Mouse (Mus musculus): ENCODE results near the gene Emc3.

DNA sequence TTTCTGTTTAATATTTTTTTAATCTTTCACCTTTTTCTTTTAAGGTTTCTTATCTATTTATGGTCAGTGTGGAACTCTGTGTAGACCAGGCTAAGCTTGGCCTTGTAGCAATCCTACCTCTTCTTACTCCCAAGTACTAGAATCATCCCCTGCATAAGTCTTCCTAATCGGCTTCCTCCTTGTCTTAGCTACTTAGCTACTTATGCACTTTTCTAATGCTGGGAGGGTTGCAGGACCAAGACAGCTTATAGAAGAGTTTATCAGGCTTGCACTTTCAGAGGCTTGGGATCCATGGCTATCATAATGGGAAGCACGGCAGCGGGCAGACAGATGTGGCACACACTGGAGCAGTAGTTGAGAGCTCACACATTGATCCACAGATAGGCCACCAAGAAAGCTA lies 47.9 kb upstream of the Emc3 start:
- no peak for TF ChIP-seq POLR2A (IDR thresholded peaks at IDR 0.05; ENCODE audit: control insufficient read depth, extremely low read depth, insufficient read depth, low read length, poor library complexity)
- TF ChIP-seq CTCF (IDR thresholded peaks at IDR 0.05; ENCODE audit: borderline replicate concordance, control insufficient read depth, extremely low read depth, insufficient read depth, low read length, poor library complexity) = no peak

Data from thymus, adult 2 months (tissue).